Mouse (Mus musculus) small intestine, adult 2 months (tissue): Measurements from ENCODE around the gene Tmem121b. TPM values are rescaled to one million over a fixed set of nuclear protein-coding genes. Genes with fewer than 3 reads are reported as not detected.

Source experiments
- H3K27ac ChIP-seq: fragments of 200-500 bp; 2 replicates; pipeline ENCODE4 v1.5.1; 2012; ENCODE audit warnings: low read depth, low read length, control low read depth, inconsistent platforms; ENCODE audit not compliant: insufficient read depth
- H3K27me3 ChIP-seq: fragments of 200-500 bp; 2 replicates; pipeline ENCODE4 v1.6.1; 2012; ENCODE audit warnings: mild to moderate bottlenecking, moderate library complexity, low read length, inconsistent platforms; ENCODE audit not compliant: control insufficient read depth, insufficient read depth
- H3K36me3 ChIP-seq: fragments of 200-500 bp; 2 replicates; pipeline ENCODE4 v1.6.1; 2012; ENCODE audit warnings: mild to moderate bottlenecking, low read length, control low read depth, inconsistent platforms; ENCODE audit not compliant: control insufficient read depth, insufficient read depth
- H3K4me1 ChIP-seq: fragments of 200-500 bp; 2 replicates; pipeline ENCODE4 v1.6.1; 2012; ENCODE audit warnings: low read length, inconsistent platforms, mixed read lengths; ENCODE audit not compliant: control insufficient read depth, insufficient read depth, insufficient read length
- H3K4me3 ChIP-seq: fragments of 200-500 bp; 2 replicates; pipeline ENCODE4 v1.5.1; 2012; ENCODE audit warnings: low read depth, mild to moderate bottlenecking, control low read depth, inconsistent platforms, low read length, moderate library complexity
- CTCF ChIP-seq: fragments of 200-500 bp; IDR thresholded peaks from 2 replicates; pipeline ENCODE4 v1.5.1; 2012; ENCODE audit warnings: low read depth, mild to moderate bottlenecking, control low read depth, inconsistent platforms, low read length, moderate library complexity, mixed read lengths; ENCODE audit not compliant: insufficient replicate concordance, insufficient read length; ENCODE audit errors: extremely low read depth
- POLR2A ChIP-seq: fragments of 200-500 bp; IDR thresholded peaks from 2 replicates; pipeline ENCODE4 v1.6.1; 2012; ENCODE audit warnings: low read depth, mild to moderate bottlenecking, control low read depth, inconsistent platforms, low read length, moderate library complexity
- WGBS: fragments of 180-500 bp; shearing (Covaris S2); methylation state at CpG from one replicate; pipeline ENCODE4 v1.1.7; 2018; 5-methylcytosine and 5-hydroxymethylcytosine counted together
- polyA plus RNA-seq: library from polyadenylated mRNA; depleted of rRNA; stranded (reverse); fragments of >200 nt; gene quantifications from 2 replicates; pipeline ENCODE4 v1.2.3, GENCODE M21; 2012

Tmem121b gene
- polyA plus RNA-seq, 1 experiment, result 0.04 TPM

DNA sequence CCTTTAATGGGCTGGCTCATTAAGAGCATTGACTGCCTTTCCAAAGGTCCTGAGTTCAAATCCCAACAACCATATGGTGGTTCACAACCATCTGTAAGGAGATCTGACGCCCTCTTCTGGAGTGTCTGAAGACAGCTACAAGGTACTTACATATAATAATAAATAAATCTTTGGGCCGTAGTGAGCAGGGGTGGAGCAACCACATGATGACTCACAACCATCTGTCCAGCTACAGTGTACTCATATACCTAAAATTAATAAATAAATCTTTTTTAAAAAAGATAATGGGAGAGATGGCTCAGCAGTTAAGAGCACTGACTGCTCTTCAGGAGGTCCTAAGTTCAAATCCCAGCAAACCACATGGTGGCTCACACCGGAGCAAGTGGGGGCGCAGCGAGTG is 35.9 kb downstream of the Tmem121b start:
- Histone ChIP-seq H3K36me3 (no peaks in the 10 kb centered on the region), H3K4me3 (no peak overlapping the region), H3K27ac (no peak overlapping the region), H3K27me3 (no peaks in the 10 kb centered on the region), H3K4me1 (peaks cover 9% of the 10 kb centered on the region)
- WGBS, result 70% methylated on average over 5 of the region's 5 CpGs
- TF ChIP-seq POLR2A (no peak), CTCF (no peak)

DNA sequence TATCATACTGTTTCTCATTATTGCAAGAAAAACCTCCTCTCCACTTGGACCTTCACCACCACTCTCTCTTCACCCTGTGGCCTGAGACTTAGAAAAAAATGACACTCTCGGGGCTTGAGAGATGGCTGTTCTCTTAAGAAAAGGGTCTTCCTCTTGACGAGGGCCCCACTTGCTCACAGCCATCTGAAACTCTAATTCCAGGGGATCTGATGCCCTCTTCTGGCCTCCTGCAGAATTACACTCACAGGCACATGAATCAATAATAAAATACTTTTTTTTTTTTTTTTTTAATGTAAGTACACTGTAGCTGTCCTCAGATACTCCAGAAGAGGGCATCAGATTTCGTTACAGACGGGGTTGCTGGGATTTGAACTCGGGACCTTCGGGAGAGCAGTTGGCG is 36.5 kb downstream of the Tmem121b start:
- no peak overlapping the region for H3K27ac ChIP-seq
- no peaks in the 10 kb centered on the region for H3K27me3 ChIP-seq
- peaks cover 9% of the 10 kb centered on the region for H3K4me1 ChIP-seq
- WGBS, result 63% methylated on average over 7 of the region's 7 CpGs
- H3K36me3 ChIP-seq, result no peaks in the 10 kb centered on the region
- no peak for TF ChIP-seq POLR2A
- peak; percentile 54; the same call in 1 of the 2 replicates for TF ChIP-seq CTCF
- no peak overlapping the region for H3K4me3 ChIP-seq

DNA sequence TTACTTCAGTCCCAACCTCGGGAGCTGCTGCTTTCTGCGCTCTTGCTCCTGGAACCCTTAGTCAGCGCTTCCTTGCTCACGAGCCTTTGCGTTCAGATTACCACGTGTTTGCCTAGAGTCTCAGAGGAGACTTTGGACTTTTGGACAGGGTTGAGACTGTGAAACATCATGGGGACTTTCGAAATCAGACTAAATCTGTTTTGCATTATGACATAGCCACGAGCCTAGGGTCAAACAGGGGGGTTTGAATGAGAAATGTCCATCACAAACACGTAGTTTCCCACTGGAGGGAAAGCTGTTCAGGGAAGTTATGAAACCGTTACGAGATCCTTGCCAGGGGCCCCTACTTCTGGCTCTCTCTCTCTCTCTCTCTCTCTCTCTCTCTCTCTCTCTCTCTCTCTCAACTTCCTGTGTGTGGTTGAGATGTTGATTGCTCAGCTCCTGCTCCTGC is 39.0 kb downstream of the Tmem121b start:
- H3K4me1 ChIP-seq, result peaks cover 11% of the 10 kb centered on the region
- H3K4me3 ChIP-seq, result peak overlapping the region; percentile 31
- TF ChIP-seq CTCF (no peak), POLR2A (no peak)
- peak overlapping the region; percentile 75 for H3K27ac ChIP-seq
- no peaks in the 10 kb centered on the region for H3K27me3 ChIP-seq
- no peaks in the 10 kb centered on the region for H3K36me3 ChIP-seq
- WGBS, result 12% methylated on average over 11 of the region's 11 CpGs

DNA sequence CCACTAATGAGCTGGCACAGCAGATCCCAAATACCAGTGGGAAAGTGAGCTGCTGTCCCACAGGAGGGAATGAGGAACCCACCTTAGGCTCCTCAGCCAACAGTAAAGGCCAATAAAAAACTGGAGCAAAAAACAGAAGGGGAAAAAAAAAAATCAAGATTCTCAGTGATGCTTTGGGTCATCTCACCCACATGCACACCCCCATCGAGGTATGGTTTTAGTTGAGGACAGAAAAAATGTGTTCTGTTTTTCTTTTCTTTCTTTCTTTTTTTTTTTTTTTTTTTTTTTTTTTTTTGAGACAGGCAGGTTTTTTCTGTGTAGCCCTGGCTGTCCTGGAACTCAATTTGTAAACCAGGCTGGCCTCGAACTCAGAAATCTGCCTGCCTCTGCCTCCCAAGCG is 40.1 kb downstream of the Tmem121b start:
- Histone ChIP-seq H3K27ac (no peak overlapping the region), H3K4me1 (peaks cover 11% of the 10 kb centered on the region), H3K36me3 (no peaks in the 10 kb centered on the region), H3K4me3 (no peak overlapping the region), H3K27me3 (no peaks in the 10 kb centered on the region)
- 95% methylated on average over 3 of the region's 3 CpGs for WGBS
- TF ChIP-seq CTCF, result no peak
- TF ChIP-seq POLR2A, result no peak

DNA sequence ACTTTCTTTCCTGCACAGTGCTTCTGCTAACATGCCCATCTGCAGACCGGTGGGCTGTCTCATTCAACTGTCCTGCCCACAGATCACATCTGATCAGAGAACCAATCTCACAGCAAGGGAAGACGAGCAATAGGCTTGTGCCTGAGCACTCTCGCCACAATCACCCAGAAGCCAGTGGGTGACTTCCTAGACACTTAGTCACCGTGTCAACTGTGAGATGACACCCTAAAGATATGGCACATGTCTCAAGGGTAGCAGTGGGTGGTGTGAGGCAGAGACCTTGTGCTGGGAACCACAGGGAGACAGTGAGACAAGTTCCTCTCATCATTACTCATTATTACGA is 40.5 kb downstream of the Tmem121b start:
- TF ChIP-seq POLR2A, result no peak
- no peak for TF ChIP-seq CTCF
- WGBS, result 80% methylated on average over 5 of the region's 5 CpGs
- H3K4me3 ChIP-seq, result no peak overlapping the region

DNA sequence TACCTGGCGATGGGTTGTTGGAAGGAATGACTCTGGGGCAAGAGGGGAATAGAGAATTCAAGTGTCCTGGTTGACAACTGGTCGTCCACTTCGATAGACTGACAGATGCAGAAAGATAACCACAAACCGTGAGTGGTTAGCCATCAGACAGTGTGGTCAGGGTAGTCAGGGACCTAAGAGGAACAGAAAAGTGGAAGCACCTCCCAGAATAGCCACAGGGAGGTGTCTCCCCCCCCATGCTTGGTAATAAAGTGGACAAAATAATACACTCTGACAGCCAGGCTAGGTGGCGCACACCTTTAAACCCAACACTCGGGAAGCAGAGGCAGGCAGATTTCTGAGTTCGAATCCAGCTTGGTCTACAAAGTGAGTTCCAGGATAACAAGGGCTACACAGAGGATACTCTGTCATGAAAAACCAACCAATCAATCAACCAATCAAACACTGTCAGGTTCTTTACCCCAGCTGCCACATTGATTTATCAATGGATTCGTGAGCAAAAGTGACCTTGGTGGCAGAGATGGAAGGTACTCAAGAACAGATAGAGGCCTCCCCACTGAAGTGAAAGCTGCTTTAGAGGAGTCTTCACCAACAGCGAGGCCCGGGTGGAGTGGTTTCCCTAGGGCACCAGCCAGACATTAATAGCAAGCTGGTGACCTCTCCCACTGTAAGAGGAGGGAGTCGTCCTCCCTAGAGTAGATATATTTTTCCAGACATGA is 41.1 kb downstream of the Tmem121b start:
- WGBS, result 83% methylated on average over 11 of the region's 11 CpGs
- TF ChIP-seq POLR2A, result no peak
- TF ChIP-seq CTCF, result no peak

More for the DNA sequence above, 40.5 kb downstream of the Tmem121b start:
- Histone ChIP-seq H3K27me3 (no peaks in the 10 kb centered on the region), H3K27ac (no peak overlapping the region), H3K4me1 (peaks cover 11% of the 10 kb centered on the region), H3K36me3 (no peaks in the 10 kb centered on the region)

DNA sequence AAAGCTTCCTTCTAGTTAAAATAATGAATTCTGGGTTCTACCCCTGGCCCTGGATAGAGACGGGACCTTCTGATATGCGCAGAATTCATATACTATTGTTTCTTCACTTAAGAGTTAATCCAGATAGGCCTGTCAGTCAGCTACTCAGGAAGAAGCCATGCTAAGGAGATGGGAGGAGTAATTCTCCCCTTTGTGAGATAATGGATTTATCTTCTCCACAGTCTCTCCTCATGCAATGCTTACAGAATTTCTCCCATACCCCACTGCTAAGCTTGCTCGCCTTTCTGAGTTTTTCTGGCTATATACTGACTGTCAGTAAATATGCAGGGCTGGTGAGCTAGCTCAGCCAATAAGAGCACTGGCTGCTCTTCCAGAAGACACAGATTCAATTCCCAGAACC is 43.4 kb downstream of the Tmem121b start:
- 85% methylated on average over 3 of the region's 3 CpGs for WGBS
- TF ChIP-seq CTCF (no peak), POLR2A (no peak)
- Histone ChIP-seq H3K4me1 (peaks cover 11% of the 10 kb centered on the region), H3K36me3 (no peaks in the 10 kb centered on the region), H3K27ac (0 out of 2 replicates have a peak overlapping the region, but pooled peaks have one; percentile 42), H3K4me3 (no peak overlapping the region), H3K27me3 (no peaks in the 10 kb centered on the region)

More for the DNA sequence above, 41.1 kb downstream of the Tmem121b start:
- Histone ChIP-seq H3K27ac (no peak overlapping the region), H3K4me1 (peaks cover 11% of the 10 kb centered on the region), H3K36me3 (no peaks in the 10 kb centered on the region), H3K27me3 (no peaks in the 10 kb centered on the region), H3K4me3 (no peak overlapping the region)
